Mouse (Mus musculus) neutrophil, adult 59 days (primary cell): ENCODE data around the gene Fam217a. TPM values are rescaled to one million over a fixed set of nuclear protein-coding genes. Genes with fewer than 3 reads are reported as not detected.

Experiments used
- total RNA-seq, 2 experiments: library from RNA; stranded (reverse); gene quantifications; 1 replicate in 1 of 2; 2 replicates in 1 of 2; pipeline ENCODE4 v1.2.4; 2023

Fam217a gene
- total RNA-seq: under 1 TPM in 1 of 2 experiments, not detected in 1; 0.20 TPM

DNA sequence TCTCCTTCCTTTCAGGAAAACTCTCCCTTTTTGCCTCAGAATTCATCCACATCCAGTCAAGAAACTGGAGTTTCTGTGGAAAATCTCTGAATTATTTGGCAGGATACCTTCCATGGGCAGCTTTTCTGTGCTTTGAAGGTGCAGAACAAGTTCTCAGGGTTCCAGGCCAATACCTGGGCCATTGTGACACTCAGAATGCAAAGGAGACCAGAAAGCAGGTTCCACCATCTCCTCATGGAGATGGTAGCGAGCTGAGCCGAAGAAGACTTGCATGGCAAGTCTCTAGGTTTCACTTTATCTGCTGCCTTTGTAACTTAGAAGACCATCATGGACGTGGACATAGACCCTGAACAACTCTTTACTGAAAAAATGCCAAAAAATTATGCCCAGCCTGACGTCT lies at the start of gene Fam217a, which contains the start of gene 4933417A18Rik:
Fam217a (minus strand) TSS at position 101 of the 400 bp plus-strand sequence.
4933417A18Rik (plus strand) TSS at position 200 of the 400 bp plus-strand sequence.

DNA sequence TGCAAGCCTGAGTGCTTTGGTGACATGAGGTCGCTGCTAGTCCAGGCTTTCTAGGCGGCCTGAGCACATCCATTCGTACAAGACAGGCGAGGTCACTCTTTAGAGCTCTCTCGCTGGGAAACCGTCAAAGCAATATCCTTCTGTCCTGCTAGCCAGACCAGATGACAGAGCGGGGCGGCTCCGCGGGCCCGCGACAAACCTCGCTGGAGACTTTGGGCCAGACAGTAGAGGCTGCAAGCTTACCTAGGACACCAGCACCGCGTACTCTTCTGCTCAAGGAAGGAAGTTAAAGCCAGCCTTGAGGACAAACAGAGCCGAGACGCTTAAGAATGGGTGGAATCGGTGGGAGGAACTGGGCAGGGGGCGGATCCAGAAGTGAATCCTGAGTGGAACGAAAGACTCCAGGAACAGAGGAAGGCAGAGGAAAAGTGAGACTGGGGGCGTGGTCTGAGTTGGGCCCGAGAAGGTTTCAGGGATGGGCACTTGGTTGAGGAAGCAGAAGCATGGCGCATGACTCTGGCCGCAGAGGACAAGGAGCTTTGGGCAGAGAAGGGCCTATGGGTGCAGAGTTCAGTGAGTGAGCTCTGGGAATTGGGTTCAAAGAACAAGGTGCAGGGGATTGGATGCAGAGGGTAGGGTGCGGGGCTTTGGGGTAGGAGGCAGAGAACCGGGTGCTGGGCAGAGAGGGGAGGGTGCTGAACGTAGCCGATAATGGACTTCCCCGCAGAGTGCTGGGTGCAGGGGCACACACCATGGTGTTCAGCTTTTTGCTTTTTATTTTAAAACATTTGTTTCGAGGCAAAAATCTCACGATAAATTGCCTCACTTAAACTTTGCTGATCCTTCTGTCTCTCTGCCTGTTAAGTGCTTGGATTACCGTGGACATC lies 39.6 kb upstream of the Fam217a start, which contains the start of gene Eci3:
Eci3 (minus strand) TSS at position 300 of the 887 bp plus-strand sequence.

GRCm38 (mm10) chr13:34875166-34875710 lies 48.9 kb downstream of the Fam217a start, which contains the start of gene Prpf4b:
Gene Prpf4b, plus strand, starts transcription at chr13:34875302.

Other genes starting within 250 kb of the Fam217a start
- not detected for gene Fam50b, start 189.5 kb downstream of the Fam217a start, total RNA-seq
- gene Prpf4b, start 49.0 kb downstream of the Fam217a start, total RNA-seq: 10 to 100 TPM; 55.0 to 57.2 TPM
- not detected for gene 4933417A18Rik, start 99 bp upstream of the Fam217a start, total RNA-seq
- gene Eci3, start 39.5 kb upstream of the Fam217a start, total RNA-seq: not detected
- 10 to 100 TPM; 20.6 to 26.2 TPM for gene Eci2, start 102.8 kb upstream of the Fam217a start, total RNA-seq